Mouse (Mus musculus) stomach, embryonic 15.5 days (tissue): ENCODE data around the gene Taf10. TPM values are rescaled to one million over a fixed set of nuclear protein-coding genes. Genes with fewer than 3 reads are reported as not detected.
"Not testable (repeated sequence)": the region's sequence is repeated elsewhere in the genome, so short reads cannot be mapped to it uniquely, and the experiment has no call there.

ENCODE experiments used
- ATAC-seq: fragments of 200-750 bp; cut with Nextera tagmentation; 2 replicates; pipeline ENCODE4 v1.8.0; 2017; ENCODE audit warnings: low read depth, moderate number of reproducible peaks, moderate TSS enrichment; ENCODE audit not compliant: insufficient read depth, low FRiP score
- H3K27ac ChIP-seq: fragments of 300-500 bp; sonication (generic); 2 replicates; pipeline ENCODE4 v1.5.1; 2015; ENCODE audit warnings: mild to moderate bottlenecking, inconsistent platforms
- H3K27me3 ChIP-seq: fragments of 300-500 bp; sonication (generic); replicated peaks from 2 replicates; pipeline ENCODE4 v1.6.1; 2015; ENCODE audit warnings: inconsistent platforms
- H3K36me3 ChIP-seq: fragments of 300-500 bp; sonication (generic); 2 replicates; pipeline ENCODE4 v1.6.1; 2015; ENCODE audit warnings: inconsistent platforms
- H3K4me1 ChIP-seq: fragments of 300-500 bp; sonication (generic); 2 replicates; pipeline ENCODE4 v1.6.1; 2015; ENCODE audit warnings: inconsistent platforms
- H3K4me2 ChIP-seq: fragments of 300-500 bp; sonication (generic); 2 replicates; pipeline ENCODE4 v1.6.1; 2015; ENCODE audit warnings: mild to moderate bottlenecking, inconsistent platforms
- H3K4me3 ChIP-seq: fragments of 300-500 bp; sonication (generic); replicated peaks from 2 replicates; pipeline ENCODE4 v1.5.1; 2015; ENCODE audit warnings: inconsistent platforms
- H3K9ac ChIP-seq: fragments of 300-500 bp; sonication (generic); 2 replicates; pipeline ENCODE4 v1.6.1; 2015; ENCODE audit warnings: inconsistent platforms
- H3K9me3 ChIP-seq: fragments of 300-500 bp; sonication (generic); 2 replicates; pipeline ENCODE4 v1.6.1; 2016; ENCODE audit warnings: inconsistent platforms
- WGBS: fragments of 180-500 bp; shearing (Covaris S2); methylation state at CpG from one replicate; pipeline ENCODE4 v1.1.7; 2015; 5-methylcytosine and 5-hydroxymethylcytosine counted together
- polyA plus RNA-seq: library from polyadenylated mRNA; unstranded; fragments of >200 nt; fragmentation: Nextera tagmentation; extraction: Ambion mirVana; gene quantifications from 2 replicates; pipeline ENCODE4 v1.2.1, GENCODE M21; 2015

Taf10 gene
- polyA plus RNA-seq, 1 experiment from 2014 or later = 139 TPM

GRCm38 (mm10) chr7:105751491-105752433, 7.6 kb upstream of the Taf10 start, which contains the start of gene Tpp1:
Gene Tpp1 (minus strand): TSS chr7:105752235.
- Histone ChIP-seq H3K4me2 (peak within 1 kb of the TSS; percentile 79), H3K27me3 (no peaks in the 10 kb centered on the region), H3K9ac (peak within 1 kb of the TSS; percentile 60), H3K4me1 (peaks cover 5% of the 10 kb centered on the region), H3K4me3 (peak within 1 kb of the TSS; percentile 68), H3K9me3 (no peaks in the 10 kb centered on the region), H3K36me3 (peaks cover 38% of the 10 kb centered on the region), H3K27ac (peak within 1 kb of the TSS; percentile 65)
- peak; percentile 93 for ATAC-seq
- 21% methylated on average over 20 of the region's 20 CpGs for WGBS

DNA sequence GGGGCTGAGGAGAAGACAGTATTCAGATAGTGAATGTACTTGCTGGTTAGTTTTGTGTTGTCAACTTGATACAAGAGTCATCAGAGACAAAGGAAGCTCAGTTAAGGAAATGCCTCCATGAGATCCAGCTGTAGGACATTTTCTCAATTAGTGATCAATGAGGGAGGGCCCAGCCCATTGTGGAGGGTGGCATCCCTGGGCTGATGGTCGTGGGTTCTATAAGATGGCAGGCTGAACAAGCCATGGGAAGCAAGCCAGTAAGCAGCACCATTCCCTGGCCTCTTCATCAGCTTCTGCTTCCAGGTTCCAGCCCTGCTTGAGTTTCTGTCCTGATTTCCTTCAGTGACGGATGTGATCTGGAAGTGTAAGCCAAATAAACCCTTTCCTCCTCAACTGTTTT, 3.6 kb upstream of the Taf10 start:
- H3K4me3 ChIP-seq = no peak overlapping the region
- no peak overlapping the region for H3K4me2 ChIP-seq
- no peaks in the 10 kb centered on the region for H3K27me3 ChIP-seq
- peaks cover 12% of the 10 kb centered on the region for H3K4me1 ChIP-seq
- no peaks in the 10 kb centered on the region for H3K9me3 ChIP-seq
- ATAC-seq = no peak
- H3K27ac ChIP-seq = no peak overlapping the region
- 82% methylated on average over 2 of the region's 2 CpGs for WGBS
- H3K9ac ChIP-seq = no peak overlapping the region
- peaks cover 12% of the 10 kb centered on the region for H3K36me3 ChIP-seq

GRCm38 (mm10) chr7:105743246-105743925, 775 bp downstream of the Taf10 start:
- not testable (repeated sequence) for H3K27me3 ChIP-seq, ATAC-seq, H3K9me3 ChIP-seq
- peak overlapping the region; percentile 85 for H3K4me2 ChIP-seq
- H3K36me3 ChIP-seq = peaks cover 24% of the 10 kb centered on the region
- H3K4me1 ChIP-seq = peaks cover 16% of the 10 kb centered on the region
- peak overlapping the region; percentile 75 for H3K27ac ChIP-seq
- H3K4me3 ChIP-seq = peak overlapping the region; percentile 81
- WGBS = 33% methylated on average over 20 of the region's 20 CpGs
- H3K9ac ChIP-seq = peak overlapping the region; percentile 82

- Histone ChIP-seq H3K4me1 (peaks cover 16% of the 10 kb centered on the region), H3K36me3 (peaks cover 24% of the 10 kb centered on the region), H3K4me3 (peak overlapping the region; percentile 81; the same call in 1 of the 2 replicates), H3K4me2 (peak overlapping the region; percentile 85; the same call in 1 of the 2 replicates)
- not testable (repeated sequence) for H3K9me3 ChIP-seq, H3K27me3 ChIP-seq, ATAC-seq, H3K27ac ChIP-seq, H3K9ac ChIP-seq
- 76% methylated on average over 7 of the region's 7 CpGs for WGBS
Measured at GRCm38 (mm10) chr7:105742539-105743215, 1.5 kb downstream of the Taf10 start.

GRCm38 (mm10) chr7:105741978-105742377, 2.2 kb downstream of the Taf10 start:
- Histone ChIP-seq H3K4me3 (no peak overlapping the region), H3K27me3 (no peaks in the 10 kb centered on the region), H3K4me2 (no peak overlapping the region), H3K4me1 (peaks cover 16% of the 10 kb centered on the region), H3K36me3 (peaks cover 24% of the 10 kb centered on the region), H3K27ac (no peak overlapping the region), H3K9me3 (no peaks in the 10 kb centered on the region), H3K9ac (no peak overlapping the region)
- WGBS = 92% methylated on average over 9 of the region's 9 CpGs
- no peak for ATAC-seq

- WGBS = 69% methylated on average over 6 of the region's 6 CpGs
- ATAC-seq = no peak
Measured at GRCm38 (mm10) chr7:105740851-105741250, 3.3 kb downstream of the Taf10 start.

DNA sequence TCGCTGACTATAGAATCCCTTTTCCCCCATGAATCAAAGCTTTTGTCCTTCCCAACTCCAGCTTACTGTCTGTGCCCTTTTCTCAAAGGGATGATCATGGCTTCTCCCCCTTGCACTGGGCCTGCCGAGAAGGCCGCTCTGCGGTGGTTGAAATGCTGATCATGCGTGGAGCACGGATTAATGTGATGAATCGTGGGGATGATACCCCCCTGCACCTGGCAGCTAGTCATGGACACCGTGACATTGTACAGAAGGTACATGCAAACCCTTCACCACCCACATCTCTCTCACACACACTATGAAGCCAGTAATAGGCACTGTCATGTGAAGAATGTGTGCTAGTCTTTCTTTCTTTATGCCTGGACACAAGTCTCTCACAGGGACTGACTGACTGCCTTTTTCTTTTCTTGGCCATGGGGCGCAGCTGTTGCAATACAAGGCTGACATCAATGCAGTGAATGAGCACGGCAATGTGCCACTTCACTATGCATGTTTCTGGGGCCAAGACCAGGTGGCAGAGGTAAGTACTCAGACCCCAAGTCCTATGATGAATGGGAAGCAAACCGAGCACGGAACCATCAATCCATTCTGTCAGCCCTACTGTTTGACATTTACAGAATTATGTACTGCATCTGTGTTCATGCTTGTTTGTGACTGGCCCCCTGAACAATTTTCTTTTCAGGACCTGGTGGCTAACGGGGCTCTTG, 3.9 kb downstream of the Taf10 start:
- WGBS = 87% methylated on average over 13 of the region's 13 CpGs
- H3K27ac ChIP-seq = no peak overlapping the region
- no peak for ATAC-seq
- H3K9me3 ChIP-seq = no peaks in the 10 kb centered on the region
- peaks cover 20% of the 10 kb centered on the region for H3K36me3 ChIP-seq
- H3K9ac ChIP-seq = no peak overlapping the region
- H3K4me3 ChIP-seq = no peak overlapping the region
- H3K27me3 ChIP-seq = no peaks in the 10 kb centered on the region
- H3K4me2 ChIP-seq = no peak overlapping the region
- H3K4me1 ChIP-seq = peaks cover 16% of the 10 kb centered on the region

More at GRCm38 (mm10) chr7:105740851-105741250, 3.3 kb downstream of the Taf10 start:
- H3K4me2 ChIP-seq = no peak overlapping the region
- H3K27ac ChIP-seq = no peak overlapping the region
- H3K27me3 ChIP-seq = no peaks in the 10 kb centered on the region
- H3K9me3 ChIP-seq = no peaks in the 10 kb centered on the region
- H3K4me3 ChIP-seq = no peak overlapping the region
- H3K4me1 ChIP-seq = peaks cover 16% of the 10 kb centered on the region
- H3K36me3 ChIP-seq = peaks cover 20% of the 10 kb centered on the region
- no peak overlapping the region for H3K9ac ChIP-seq

- peaks cover 25% of the 10 kb centered on the region for H3K36me3 ChIP-seq
- 18% methylated on average over 3 of the region's 3 CpGs for WGBS
- H3K27ac ChIP-seq = peak overlapping the region; percentile 96
- H3K4me1 ChIP-seq = peaks cover 22% of the 10 kb centered on the region
- no peaks in the 10 kb centered on the region for H3K9me3 ChIP-seq
- H3K4me2 ChIP-seq = peak overlapping the region; percentile 68
- peak overlapping the region; percentile 77 for H3K4me3 ChIP-seq
- peak; percentile 51; the same call in 1 of the 2 replicates for ATAC-seq
- no peaks in the 10 kb centered on the region for H3K27me3 ChIP-seq
- peak overlapping the region; percentile 16 for H3K9ac ChIP-seq
Measured at GRCm38 (mm10) chr7:105738948-105739347, 5.2 kb downstream of the Taf10 start.

GRCm38 (mm10) chr7:105738286-105738685, 5.9 kb downstream of the Taf10 start:
- H3K4me1 ChIP-seq = peaks cover 22% of the 10 kb centered on the region
- ATAC-seq = no peak
- no peaks in the 10 kb centered on the region for H3K9me3 ChIP-seq
- H3K27me3 ChIP-seq = no peaks in the 10 kb centered on the region
- peak overlapping the region; percentile 68 for H3K4me2 ChIP-seq
- 68% methylated on average over 2 of the region's 2 CpGs for WGBS
- peak overlapping the region; percentile 96 for H3K27ac ChIP-seq
- H3K4me3 ChIP-seq = peak overlapping the region; percentile 77; the same call in 1 of the 2 replicates
- no peak overlapping the region for H3K9ac ChIP-seq
- H3K36me3 ChIP-seq = peaks cover 31% of the 10 kb centered on the region

GRCm38 (mm10) chr7:105737648-105738047, 6.5 kb downstream of the Taf10 start:
- peak overlapping the region; percentile 89; the same call in 1 of the 2 replicates for H3K27ac ChIP-seq
- 19% methylated on average over 3 of the region's 3 CpGs for WGBS
- ATAC-seq = no peak

More at GRCm38 (mm10) chr7:105737648-105738047, 6.5 kb downstream of the Taf10 start:
- Histone ChIP-seq H3K4me1 (peaks cover 16% of the 10 kb centered on the region; the same call in 1 of the 2 replicates), H3K4me3 (peak overlapping the region; percentile 77), H3K36me3 (peaks cover 38% of the 10 kb centered on the region), H3K27me3 (no peaks in the 10 kb centered on the region), H3K4me2 (peak overlapping the region; percentile 68), H3K9ac (peak overlapping the region; percentile 88), H3K9me3 (no peaks in the 10 kb centered on the region)
